Mouse (Mus musculus) E14TG2a.4 (cell line): ENCODE measurements around the gene Scimp.

Experiments used
- CTCF ChIP-seq: conservative IDR thresholded peaks from 2 replicates; pipeline ENCODE4 v1.5.1; 2014; ENCODE audit warnings: low read length
- NANOG ChIP-seq: IDR thresholded peaks from 2 replicates; pipeline ENCODE4 v1.6.1; 2014; ENCODE audit warnings: borderline replicate concordance, low read length, mixed read lengths
- POU5F1 ChIP-seq: IDR thresholded peaks from 2 replicates; pipeline ENCODE4 v1.6.1; 2014; ENCODE audit warnings: low read length, borderline replicate concordance

- TF ChIP-seq CTCF (no peak), POU5F1 (no peak), NANOG (no peak)
Measured at GRCm38 (mm10) chr11:70790874-70791551, 21.4 kb downstream of the Scimp start.
